Mouse (Mus musculus): ENCODE data around the gene Rbx1. TPM values are rescaled to one million over a fixed set of nuclear protein-coding genes. Genes with fewer than 3 reads are reported as not detected.
A peak's percentile ranks its signal among the peaks of the same experiment; 100 is the strongest.

Gene Rbx1
- total and polyA plus RNA-seq, 3 experiments = 177 to 238 (median 184) TPM

GRCm38 (mm10) chr15:81523169-81523871 is 57.2 kb downstream of the Rbx1 start:
- H3K27me3 ChIP-seq (replicated peaks) = no peaks in the 10 kb centered on the region
- DNase-seq (ENCODE audit: extremely low read depth) = peak; percentile 82
- no peaks in the 10 kb centered on the region for H3K36me3 ChIP-seq (replicated peaks in 1 of 2; ENCODE audit: control insufficient read depth in 1 of 2, insufficient read depth in 1 of 2, low read length in 1 of 2)
- TF ChIP-seq ZNF384 (IDR thresholded peaks at IDR 0.05; ENCODE audit: low read depth, low read length) (no peak), JUN (IDR thresholded peaks at IDR 0.05; ENCODE audit: insufficient read depth, low read depth, low read length) (no peak), IRF4 (IDR thresholded peaks at IDR 0.05; ENCODE audit: low read depth, low read length) (peak; percentile 85), NELFE (IDR thresholded peaks at IDR 0.05; ENCODE audit: low read depth, low read length) (peak; percentile 44; the same call in 1 of the 2 replicates), TBP (conservative IDR thresholded peaks at IDR 0.05; ENCODE audit: low read depth, low read length) (0 out of 2 replicates have a peak, but pooled peaks have one; percentile 5), POLR2A (IDR thresholded peaks at IDR 0.05; ENCODE audit: low read depth, low read length) (peak; percentile 81), GABPA (IDR thresholded peaks at IDR 0.05; ENCODE audit: insufficient replicate concordance, low read depth, low read length) (no peak), CHD1 (IDR thresholded peaks at IDR 0.05; ENCODE audit: low read depth, low read length) (no peak), CTCF (conservative IDR thresholded peaks at IDR 0.05 in 1 of 2, IDR thresholded peaks at IDR 0.05 in 1 of 2; ENCODE audit: low read depth in 2 of 2, low read length in 2 of 2) (no peak), KAT2A (IDR thresholded peaks at IDR 0.05; ENCODE audit: insufficient replicate concordance, low read length) (0 out of 2 replicates have a peak, but pooled peaks have one; percentile 49), E2F4 (IDR thresholded peaks at IDR 0.05; ENCODE audit: insufficient replicate concordance, low read depth, low read length) (no peak), MEF2A (IDR thresholded peaks at IDR 0.05; ENCODE audit: borderline replicate concordance, low read depth, low read length) (peak; percentile 77; the same call in 1 of the 2 replicates), MXI1 (IDR thresholded peaks at IDR 0.05; ENCODE audit: low read depth, low read length) (peak; percentile 89), TCF12 (IDR thresholded peaks at IDR 0.05; ENCODE audit: low read depth, low read length) (peak; percentile 92), UBTF (IDR thresholded peaks at IDR 0.05; ENCODE audit: low read depth, low read length) (no peak), SMC3 (IDR thresholded peaks at IDR 0.05; ENCODE audit: low read depth, low read length) (no peak), ELF1 (IDR thresholded peaks at IDR 0.05; ENCODE audit: low read depth, low read length) (peak; percentile 41; the same call in 1 of the 2 replicates), MAFK (IDR thresholded peaks at IDR 0.05; ENCODE audit: insufficient replicate concordance, low read length) (no peak), CHD2 (IDR thresholded peaks at IDR 0.05; ENCODE audit: low read length) (peak; percentile 83), MAZ (IDR thresholded peaks at IDR 0.05; ENCODE audit: low read depth, low read length) (peak; percentile 99), HCFC1 (IDR thresholded peaks at IDR 0.05; ENCODE audit: low read depth, low read length) (no peak), RAD21 (IDR thresholded peaks at IDR 0.05; ENCODE audit: low read depth, low read length) (no peak), USF2 (conservative IDR thresholded peaks at IDR 0.05; ENCODE audit: low read depth, low read length) (peak; percentile 89), USF1 (IDR thresholded peaks at IDR 0.05; ENCODE audit: low read depth, low read length) (peak; percentile 96), POLR2AphosphoS2 (IDR thresholded peaks at IDR 0.05; ENCODE audit: low read depth, low read length) (no peak), ETS1 (conservative IDR thresholded peaks at IDR 0.05; ENCODE audit: low read depth, low read length) (peak; percentile 91), ZC3H11A (IDR thresholded peaks at IDR 0.05; ENCODE audit: low read depth, low read length) (no peak), MAX (IDR thresholded peaks at IDR 0.05; ENCODE audit: low read length) (peak; percentile 96), ZKSCAN1 (IDR thresholded peaks at IDR 0.05; ENCODE audit: borderline replicate concordance, low read depth, low read length) (no peak), NRF1 (IDR thresholded peaks at IDR 0.05; ENCODE audit: low read depth, low read length) (peak; percentile 85), MYC (IDR thresholded peaks at IDR 0.05; ENCODE audit: low read depth, low read length) (peak; percentile 90), EP300 (IDR thresholded peaks at IDR 0.05; ENCODE audit: low read length) (no peak; the same call in 1 of the 2 replicates), BHLHE40 (IDR thresholded peaks at IDR 0.05; ENCODE audit: low read depth, low read length) (peak; percentile 100), JUND (conservative IDR thresholded peaks at IDR 0.05; ENCODE audit: low read depth, low read length) (no peak), RCOR1 (conservative IDR thresholded peaks at IDR 0.05; ENCODE audit: low read depth, low read length) (peak; percentile 93), PAX5 (IDR thresholded peaks at IDR 0.05; ENCODE audit: low read length) (no peak), SIN3A (IDR thresholded peaks at IDR 0.05; ENCODE audit: low read length) (peak; percentile 35; the same call in 1 of the 2 replicates), ZMIZ1 (IDR thresholded peaks at IDR 0.05; ENCODE audit: low read depth, low read length) (peak; percentile 3; the same call in 1 of the 2 replicates)
- peak overlapping the region; percentile 82 for H3K9ac ChIP-seq (ENCODE audit: insufficient read depth, low read depth)
- peaks cover 0 to 14% of the 10 kb centered on the region in 2 experiments; a peak in 2 of 4 replicates for H3K4me1 ChIP-seq (ENCODE audit: control insufficient read depth in 1 of 2, insufficient read depth in 2 of 2)
- peak overlapping the region; percentile 68 for H3K4me2 ChIP-seq (ENCODE audit: insufficient read depth, low read depth, poor library complexity, severe bottlenecking)
- peak overlapping the region; percentile 66 to 75 (median 66) for H3K4me3 ChIP-seq (replicated peaks in 1 of 3; ENCODE audit: low read depth in 2 of 3, low read length in 2 of 3, poor library complexity in 1 of 3)
- H3K9me3 ChIP-seq (replicated peaks; ENCODE audit: low read length) = no peaks in the 10 kb centered on the region
- dilution Hi-C loops (cut with MboI; ENCODE audit: extremely low pct_ligation_motif_present, extremely low pct_unique_long_range_greater_than_20kb, low sequenced_read_pairs) = no loop called here
- peak overlapping the region; percentile 89 for H3K27ac ChIP-seq (ENCODE audit: insufficient read depth, low read depth)
- in situ Hi-C loops (cut with MboI; ENCODE audit: low pct_ligation_motif_present, low pct_unique_long_range_greater_than_20kb, low sequenced_read_pairs) = no loop called here
- H3K79me2 ChIP-seq (replicated peaks; ENCODE audit: control insufficient read depth, extremely low read depth, insufficient read depth, poor library complexity, severe bottlenecking) = no peaks in the 10 kb centered on the region

All from CH12.LX (cell line).